Mouse (Mus musculus): Measurements from ENCODE around the gene C1galt1c1.

Gene C1galt1c1

DNA sequence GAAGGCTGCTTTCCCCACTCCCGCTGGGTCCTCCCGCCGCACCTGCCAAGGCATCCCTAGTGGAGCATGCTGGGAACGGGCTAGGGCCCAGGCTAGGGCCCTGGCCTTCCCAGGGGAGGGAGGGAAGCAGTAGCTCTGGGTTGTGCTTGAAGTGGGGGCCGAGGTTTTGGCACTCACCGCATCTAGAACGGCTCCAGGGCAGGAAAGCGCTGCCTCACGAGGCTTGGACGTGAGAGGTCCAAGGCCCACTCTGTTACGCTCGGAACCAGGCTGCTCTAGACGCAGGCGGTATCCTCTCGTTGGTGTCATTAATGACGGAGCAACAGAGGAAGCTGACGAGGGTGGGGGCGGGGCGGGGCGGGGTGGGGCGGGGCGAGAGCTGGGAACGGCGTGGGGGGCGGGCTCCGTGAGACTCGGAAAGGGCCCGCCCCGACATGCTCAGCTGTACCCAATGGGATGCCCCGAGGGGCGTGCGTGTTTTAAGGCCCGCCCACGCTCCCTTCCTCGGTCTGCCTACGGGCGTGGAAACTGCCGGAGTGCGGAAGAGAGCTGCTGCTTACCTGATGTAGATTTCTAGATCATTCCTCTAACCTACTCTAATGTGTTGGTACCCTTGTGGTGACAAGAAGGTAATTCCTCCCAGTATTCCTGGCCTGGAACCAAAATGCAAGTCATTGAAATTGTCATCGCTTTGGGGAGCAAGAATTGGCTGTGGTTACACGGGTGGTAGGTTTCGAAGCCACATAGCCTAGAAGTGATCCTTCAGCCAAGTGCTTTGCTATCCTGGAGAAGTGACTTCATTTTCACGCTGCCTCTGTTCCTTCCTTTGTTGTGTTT, at the start of gene C1galt1c1:
TSS of gene C1galt1c1 (minus strand) at position 287 of the 837 bp plus-strand sequence.
- peak; percentile 96 to 97 for DNase-seq (ENCODE audit: low spot score in 2 of 2)

DNA sequence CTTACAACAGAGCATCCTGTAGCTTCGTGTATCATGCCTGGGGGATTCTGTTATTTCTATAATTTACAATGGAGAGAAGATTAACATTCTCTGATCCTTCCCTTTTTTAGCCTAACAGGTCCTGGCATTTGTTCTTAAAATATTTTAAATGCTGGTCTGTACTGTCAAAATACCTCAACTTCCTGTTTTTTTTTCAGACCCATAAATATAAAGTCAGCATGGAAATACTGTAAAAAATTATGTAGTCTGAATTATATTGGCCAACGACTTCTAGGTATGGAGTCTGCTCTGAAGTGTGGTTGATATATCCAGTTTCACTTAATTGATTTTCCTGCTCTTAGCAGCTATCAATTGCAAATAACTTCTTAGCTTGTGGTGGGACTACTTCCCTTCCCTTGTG, 47.1 kb upstream of the C1galt1c1 start:
- no peak for DNase-seq (ENCODE audit: low spot score in 2 of 2)

- no peak for DNase-seq (ENCODE audit: low spot score in 2 of 2)
Measured at GRCm38 (mm10) chrX:38669111-38669903, 34.4 kb upstream of the C1galt1c1 start.

DNA sequence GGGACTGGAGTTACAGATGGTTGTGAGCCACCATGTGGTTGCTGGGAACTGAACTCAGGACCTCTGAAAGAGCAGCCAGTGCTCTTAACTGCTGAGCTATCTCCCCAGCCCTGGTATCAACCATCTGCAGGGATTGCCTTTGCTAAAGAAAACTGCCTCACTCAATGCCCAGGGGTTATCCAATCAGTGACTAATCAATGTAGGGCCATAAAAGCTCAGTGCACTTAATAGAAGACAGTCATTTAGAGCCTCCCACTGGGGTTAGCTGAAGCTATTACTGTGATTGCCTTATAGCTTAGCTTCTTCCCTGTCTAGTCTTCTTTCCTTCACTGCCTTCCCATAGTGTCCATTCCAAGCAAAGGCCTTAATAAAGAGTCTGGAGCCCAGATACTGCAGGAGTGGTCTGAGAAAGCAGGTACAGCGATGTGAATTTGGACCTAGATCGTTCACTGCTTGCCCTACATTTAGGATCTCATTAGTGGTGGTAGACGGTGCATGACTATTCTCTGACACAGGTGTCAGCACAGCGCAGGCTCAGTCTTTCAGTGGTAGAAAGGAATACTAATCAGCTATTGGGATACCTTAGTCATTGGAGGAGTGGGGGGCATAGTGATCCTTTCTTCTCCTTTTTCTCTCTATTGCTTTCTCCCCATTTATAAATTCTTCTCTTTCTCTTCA, 21.5 kb upstream of the C1galt1c1 start:
- no peak for DNase-seq (ENCODE audit: low spot score in 2 of 2)

DNA sequence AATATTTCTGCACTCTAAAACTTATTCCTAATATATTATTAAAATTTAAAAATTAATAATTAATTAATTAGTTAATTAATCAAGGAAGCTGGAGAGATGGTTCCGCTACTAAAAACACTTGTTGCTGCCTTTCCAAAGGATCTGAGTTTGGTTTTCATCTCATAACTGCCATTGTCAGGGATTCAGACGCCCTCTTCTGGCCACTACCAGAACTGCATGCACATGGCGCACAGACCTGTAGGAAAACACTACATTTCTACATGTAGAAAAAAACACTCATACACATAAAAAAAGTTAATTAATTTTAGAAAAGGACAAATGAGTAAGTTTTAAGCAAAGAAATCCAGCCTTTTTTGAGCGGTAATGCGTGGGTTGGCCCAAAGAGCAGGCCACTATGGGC, 19.8 kb upstream of the C1galt1c1 start:
- DNase-seq (ENCODE audit: low spot score in 2 of 2) = no peak

DNA sequence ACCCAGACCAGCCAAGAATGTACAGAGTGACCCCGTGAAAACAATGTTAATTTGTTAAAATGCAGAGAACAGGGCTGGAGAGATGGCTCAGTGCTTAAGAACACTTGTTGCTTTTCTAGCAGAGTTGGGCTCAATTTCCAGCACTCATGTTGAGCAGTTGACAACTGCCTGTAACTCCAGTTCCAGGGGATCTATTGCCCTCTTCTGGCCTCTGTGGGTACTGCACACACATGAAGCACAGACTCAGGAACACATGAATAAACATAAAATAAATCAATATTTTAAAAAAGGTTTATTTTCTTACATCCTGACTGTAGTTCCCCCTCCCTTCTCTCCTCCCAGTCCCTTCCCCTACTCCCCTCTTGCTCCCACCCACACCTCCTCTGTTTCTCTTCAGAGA, 18.3 kb upstream of the C1galt1c1 start:
- DNase-seq (ENCODE audit: low spot score in 2 of 2) = no peak

- no peak for DNase-seq (ENCODE audit: low spot score in 2 of 2)
Measured at GRCm38 (mm10) chrX:38651167-38651566, 16.3 kb upstream of the C1galt1c1 start.

- no peak for DNase-seq (ENCODE audit: low spot score in 2 of 2)
Measured at GRCm38 (mm10) chrX:38650404-38651039, 15.6 kb upstream of the C1galt1c1 start.

GRCm38 (mm10) chrX:38642183-38642582, 7.3 kb upstream of the C1galt1c1 start:
- DNase-seq (ENCODE audit: low spot score in 2 of 2) = no peak

DNA sequence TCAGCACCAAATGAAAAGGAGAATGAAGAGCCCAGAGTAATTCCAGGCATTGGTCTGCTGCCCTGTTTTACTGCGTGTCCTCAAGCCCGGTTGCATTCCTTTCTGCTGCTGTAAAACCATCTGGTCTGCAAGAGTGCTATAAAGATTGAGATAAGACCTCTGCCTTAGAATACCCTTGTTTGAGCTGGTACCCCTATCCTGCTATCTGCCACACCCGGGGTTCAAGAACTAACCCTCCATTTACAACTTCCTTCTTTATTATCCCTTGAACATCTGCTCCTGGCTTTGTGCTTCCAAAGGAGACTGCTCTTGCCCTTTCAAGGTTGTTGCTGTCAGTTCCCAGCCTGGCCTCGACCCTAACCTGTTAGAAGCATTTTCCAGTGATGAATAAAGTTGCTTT, 6.5 kb upstream of the C1galt1c1 start:
- DNase-seq (ENCODE audit: low spot score in 2 of 2) = no peak

DNA sequence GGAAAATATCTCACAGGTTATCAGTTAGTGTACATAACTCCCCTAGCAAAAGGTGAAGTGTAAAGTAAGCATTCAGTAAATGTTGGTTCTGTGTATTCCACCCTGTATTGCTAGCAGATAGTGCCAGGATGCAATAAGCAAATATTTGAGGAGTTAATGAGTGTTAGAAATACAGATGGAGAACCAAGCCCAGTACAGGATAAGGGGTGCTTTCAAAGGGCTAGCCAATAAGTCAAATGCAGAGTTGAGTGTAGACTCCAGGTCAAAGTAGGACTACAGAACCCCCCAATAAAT, 698 bp upstream of the C1galt1c1 start:
- no peak for DNase-seq (ENCODE audit: low spot score in 2 of 2)

GRCm38 (mm10) chrX:38600995-38601369, 33.9 kb downstream of the C1galt1c1 start:
- DNase-seq (ENCODE audit: low spot score in 2 of 2) = peak; percentile 21 to 32

DNA sequence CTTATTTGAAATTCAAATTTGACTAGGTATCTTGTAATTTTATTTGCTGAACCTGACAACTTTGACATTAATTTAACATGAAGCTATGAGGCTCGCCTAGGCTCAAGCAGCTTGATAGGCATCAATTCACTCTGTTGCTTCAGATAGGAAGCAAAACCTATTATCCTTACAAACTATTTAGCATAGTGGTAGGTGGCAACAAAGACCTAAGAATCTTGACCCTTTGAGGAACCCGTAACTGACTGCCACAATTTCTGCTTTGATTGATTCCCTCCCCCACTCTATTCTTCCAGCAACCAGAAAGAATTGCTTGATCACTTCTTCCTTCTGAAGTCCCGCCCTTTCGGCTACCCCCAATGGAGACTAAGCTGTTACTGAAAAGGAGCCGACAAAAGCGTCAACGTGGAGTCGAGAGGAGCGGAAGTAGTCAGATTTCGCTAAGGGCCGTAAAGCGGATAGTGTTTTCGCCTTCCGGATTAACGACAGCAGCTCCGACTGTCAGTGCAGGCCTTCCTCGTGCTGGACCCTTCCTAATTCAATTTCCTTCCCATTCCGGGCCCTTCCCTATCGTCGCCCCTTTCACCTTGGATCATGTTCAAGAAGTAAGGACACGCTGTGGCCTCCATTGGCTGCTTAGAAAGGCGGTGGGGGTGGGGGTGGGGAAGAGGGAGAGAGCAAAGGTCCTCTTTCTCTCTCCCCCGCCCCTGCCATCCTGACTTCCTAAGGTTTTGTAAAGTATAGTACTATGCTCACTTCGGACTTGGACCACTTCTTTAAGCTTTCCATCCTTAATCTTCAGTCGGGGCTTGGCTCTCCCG, 34.5 kb downstream of the C1galt1c1 start, which contains the start of gene Mcts1:
TSS of gene Mcts1 (plus strand) at position 402 of the 818 bp plus-strand sequence.
- peak; percentile 84 to 90 for DNase-seq (ENCODE audit: low spot score in 2 of 2)

DNA sequence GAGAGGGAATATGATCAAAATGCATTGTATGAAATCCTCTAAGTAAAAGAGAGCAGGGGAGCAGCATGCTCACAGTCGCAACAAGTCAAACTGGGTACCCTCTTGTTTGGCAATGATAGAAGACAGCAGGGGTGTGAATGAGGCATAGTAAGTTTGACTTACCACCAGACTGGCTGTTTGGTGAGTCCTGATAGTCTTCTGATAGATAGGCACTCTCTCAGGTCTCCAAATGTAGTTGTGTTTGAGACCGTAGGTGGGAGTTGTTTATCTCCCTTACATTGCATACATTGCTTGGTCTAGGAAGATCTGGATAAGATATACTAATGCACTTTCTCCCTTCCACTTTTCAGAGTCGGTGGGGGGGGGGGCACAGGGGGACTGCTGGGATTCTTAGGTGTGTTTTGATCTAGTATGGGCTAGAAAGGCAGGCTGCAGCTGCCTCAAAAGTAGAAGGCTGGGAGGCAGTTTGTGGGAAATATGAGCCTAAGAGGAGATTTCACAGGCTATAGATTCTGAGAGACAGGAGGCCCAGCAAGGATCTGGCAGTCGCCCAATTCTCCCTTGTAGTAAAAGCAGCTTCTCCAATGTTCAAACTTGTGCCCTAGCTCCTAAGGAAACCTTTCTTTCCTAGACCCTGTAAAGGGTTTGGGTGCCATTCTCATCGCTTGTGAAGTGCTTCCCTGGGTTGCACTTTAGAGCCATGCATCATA, 41.6 kb downstream of the C1galt1c1 start:
- DNase-seq (ENCODE audit: low spot score in 2 of 2) = peak; percentile 29 to 34

GRCm38 (mm10) chrX:38591749-38592148, 43.1 kb downstream of the C1galt1c1 start:
- no peak for DNase-seq (ENCODE audit: low spot score in 2 of 2)

DNA sequence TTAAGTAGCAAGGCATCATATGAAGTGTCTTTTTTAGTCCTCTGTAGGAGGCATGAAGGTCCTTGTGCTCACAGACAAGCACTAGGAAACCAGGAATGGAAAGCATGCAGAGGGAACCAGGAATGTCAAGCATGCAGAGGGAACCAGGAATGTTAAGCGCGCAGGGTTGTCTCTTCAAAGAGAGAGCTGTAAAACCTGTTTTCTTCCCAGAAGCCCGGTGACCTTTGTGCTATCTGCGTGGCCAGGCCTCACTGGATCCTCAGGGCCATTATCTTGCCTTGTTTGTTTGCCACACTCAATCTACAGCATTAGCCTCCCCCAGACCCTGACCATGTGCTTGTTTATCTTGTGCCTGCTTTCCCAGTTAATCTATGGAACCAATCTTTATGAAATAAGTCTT, 45.1 kb downstream of the C1galt1c1 start:
- DNase-seq (ENCODE audit: low spot score in 2 of 2) = no peak

- no peak for DNase-seq (ENCODE audit: low spot score in 2 of 2)
Measured at GRCm38 (mm10) chrX:38583261-38583660, 51.6 kb downstream of the C1galt1c1 start.

GRCm38 (mm10) chrX:38581140-38581539, 53.7 kb downstream of the C1galt1c1 start:
- DNase-seq (ENCODE audit: low spot score in 2 of 2) = no peak

Measured in right cerebral cortex, postnatal 10 days (tissue).